Mouse (Mus musculus) forebrain, embryonic 16.5 days (tissue): Measurements from ENCODE around the gene Itpk1. TPM values are rescaled to one million over a fixed set of nuclear protein-coding genes. Genes with fewer than 3 reads are reported as not detected.
"Not testable (repeated sequence)": the region's sequence is repeated elsewhere in the genome, so short reads cannot be mapped to it uniquely, and the experiment has no call there.

Source experiments
- ATAC-seq: fragments of 200-750 bp; cut with Nextera tagmentation; 2 replicates; pipeline ENCODE4 v1.8.0; 2017; ENCODE audit warnings: mild to moderate bottlenecking, moderate library complexity
- H3K27ac ChIP-seq: fragments of 300-500 bp; sonication (generic); 2 replicates; pipeline ENCODE4 v1.5.1; 2014; ENCODE audit warnings: low read length, control low read depth
- H3K27me3 ChIP-seq: fragments of 300-500 bp; sonication (generic); replicated peaks from 2 replicates; pipeline ENCODE4 v1.6.1; 2014; ENCODE audit warnings: low read length; ENCODE audit not compliant: control insufficient read depth, insufficient read depth
- H3K36me3 ChIP-seq: fragments of 300-500 bp; sonication (generic); 2 replicates; pipeline ENCODE4 v1.6.1; 2014; ENCODE audit not compliant: control insufficient read depth, insufficient read depth
- H3K4me1 ChIP-seq: fragments of 300-500 bp; sonication (generic); replicated peaks from 2 replicates; pipeline ENCODE4 v1.6.1; 2014; ENCODE audit warnings: low read length; ENCODE audit not compliant: control insufficient read depth, insufficient read depth
- H3K4me2 ChIP-seq: fragments of 300-500 bp; sonication (generic); 2 replicates; pipeline ENCODE4 v1.6.1; 2014; ENCODE audit warnings: mild to moderate bottlenecking, low read length, control low read depth
- H3K4me3 ChIP-seq: fragments of 300-500 bp; sonication (generic); replicated peaks from 2 replicates; pipeline ENCODE4 v1.5.1; 2014; ENCODE audit warnings: mild to moderate bottlenecking, low read length, control low read depth
- H3K9ac ChIP-seq: fragments of 300-500 bp; sonication (generic); replicated peaks from 2 replicates; pipeline ENCODE4 v1.6.1; 2014; ENCODE audit warnings: low read depth, low read length, control low read depth
- H3K9me3 ChIP-seq: fragments of 300-500 bp; sonication (generic); 2 replicates; pipeline ENCODE4 v1.6.1; 2016; ENCODE audit warnings: low read length; ENCODE audit not compliant: control insufficient read depth
- WGBS: fragments of 180-500 bp; shearing (Covaris S2); extraction: QIAGEN DNeasy Blood & Tissue Kit; methylation state at CpG from one replicate; pipeline ENCODE4 v1.1.7; 2014; 5-methylcytosine and 5-hydroxymethylcytosine counted together
- polyA plus RNA-seq: library from polyadenylated mRNA; unstranded; fragments of >200 nt; fragmentation: Nextera tagmentation; extraction: Ambion mirVana; gene quantifications from 2 replicates; pipeline ENCODE4 v1.2.1, GENCODE M21; 2015

Gene Itpk1
- polyA plus RNA-seq, 1 experiment from 2014 or later, result 68.7 TPM

- WGBS, result 84% methylated on average over 6 of the region's 6 CpGs
- H3K4me3 ChIP-seq, result no peak overlapping the region
Observed at GRCm38 (mm10) chr12:102645911-102646585, 58.7 kb downstream of the Itpk1 start.

GRCm38 (mm10) chr12:102643316-102643715 is 61.4 kb downstream of the Itpk1 start:
- H3K4me3 ChIP-seq, result no peak overlapping the region
- H3K9ac ChIP-seq, result no peak overlapping the region
- H3K27me3 ChIP-seq, result no peaks in the 10 kb centered on the region
- WGBS, result 59% methylated on average over 6 of the region's 6 CpGs
- no peak for ATAC-seq
- peaks cover 44% of the 10 kb centered on the region for H3K4me1 ChIP-seq
- H3K27ac ChIP-seq, result no peak overlapping the region
- no peak overlapping the region for H3K4me2 ChIP-seq
- no peaks in the 10 kb centered on the region for H3K36me3 ChIP-seq
- no peaks in the 10 kb centered on the region for H3K9me3 ChIP-seq

More at GRCm38 (mm10) chr12:102645911-102646585, 58.7 kb downstream of the Itpk1 start:
- H3K9me3 ChIP-seq, result no peaks in the 10 kb centered on the region
- no peaks in the 10 kb centered on the region for H3K36me3 ChIP-seq
- H3K4me1 ChIP-seq, result peaks cover 25% of the 10 kb centered on the region
- H3K27me3 ChIP-seq, result no peaks in the 10 kb centered on the region
- no peak for ATAC-seq
- no peak overlapping the region for H3K4me2 ChIP-seq
- no peak overlapping the region for H3K27ac ChIP-seq
- no peak overlapping the region for H3K9ac ChIP-seq

GRCm38 (mm10) chr12:102640436-102641163 is 64.1 kb downstream of the Itpk1 start:
- WGBS, result 16% methylated on average over 9 of the region's 9 CpGs
- no peaks in the 10 kb centered on the region for H3K36me3 ChIP-seq

GRCm38 (mm10) chr12:102638878-102639277 is 65.9 kb downstream of the Itpk1 start:
- Histone ChIP-seq H3K27ac (peak overlapping the region; percentile 92; the same call in 1 of the 2 replicates), H3K36me3 (no peaks in the 10 kb centered on the region), H3K9me3 (no peaks in the 10 kb centered on the region), H3K4me3 (no peak overlapping the region), H3K9ac (no peak overlapping the region), H3K4me1 (peaks cover 39% of the 10 kb centered on the region), H3K4me2 (no peak overlapping the region), H3K27me3 (no peaks in the 10 kb centered on the region)
- WGBS, result 56% methylated on average over 3 of the region's 3 CpGs
- ATAC-seq, result no peak

More at GRCm38 (mm10) chr12:102640436-102641163, 64.1 kb downstream of the Itpk1 start:
- Histone ChIP-seq H3K4me2 (no peak overlapping the region), H3K9ac (no peak overlapping the region; the same call in 1 of the 2 replicates), H3K4me3 (no peak overlapping the region), H3K9me3 (no peaks in the 10 kb centered on the region), H3K27me3 (no peaks in the 10 kb centered on the region), H3K4me1 (peaks cover 39% of the 10 kb centered on the region), H3K27ac (peak overlapping the region; percentile 92)
- peak; percentile 95 for ATAC-seq

GRCm38 (mm10) chr12:102637235-102637634 is 67.5 kb downstream of the Itpk1 start:
- Histone ChIP-seq H3K9ac (no peak overlapping the region), H3K27ac (no peak overlapping the region), H3K4me3 (no peak overlapping the region), H3K36me3 (no peaks in the 10 kb centered on the region), H3K4me1 (peaks cover 40% of the 10 kb centered on the region), H3K4me2 (no peak overlapping the region), H3K27me3 (no peaks in the 10 kb centered on the region), H3K9me3 (no peaks in the 10 kb centered on the region)
- no peak for ATAC-seq
- WGBS, result 83% methylated on average over 10 of the region's 10 CpGs

- no peaks in the 10 kb centered on the region for H3K9me3 ChIP-seq
- H3K4me3 ChIP-seq, result no peak overlapping the region
- peaks cover 32% of the 10 kb centered on the region for H3K4me1 ChIP-seq
- no peak overlapping the region for H3K4me2 ChIP-seq
- H3K27me3 ChIP-seq, result no peaks in the 10 kb centered on the region
- no peaks in the 10 kb centered on the region for H3K36me3 ChIP-seq
- peak; percentile 23; the same call in 1 of the 2 replicates for ATAC-seq
- H3K27ac ChIP-seq, result peak overlapping the region; percentile 75
- no peak overlapping the region; the same call in 1 of the 2 replicates for H3K9ac ChIP-seq
- WGBS, result 40% methylated on average over 19 of the region's 20 CpGs
Observed at GRCm38 (mm10) chr12:102634436-102635050, 70.2 kb downstream of the Itpk1 start.

GRCm38 (mm10) chr12:102633083-102633501 is 71.6 kb downstream of the Itpk1 start:
- Histone ChIP-seq H3K4me1 (peaks cover 24% of the 10 kb centered on the region), H3K4me2 (no peak overlapping the region), H3K27ac (no peak overlapping the region), H3K4me3 (no peak overlapping the region), H3K9ac (no peak overlapping the region), H3K36me3 (no peaks in the 10 kb centered on the region; the same call in 1 of the 2 replicates), H3K9me3 (no peaks in the 10 kb centered on the region), H3K27me3 (no peaks in the 10 kb centered on the region)
- 0 out of 2 replicates have a peak, but pooled peaks have one; percentile 9 for ATAC-seq
- WGBS, result 34% methylated on average over 4 of the region's 4 CpGs

GRCm38 (mm10) chr12:102631690-102632089 is 73.0 kb downstream of the Itpk1 start:
- peak overlapping the region; percentile 16 for H3K27ac ChIP-seq
- no peak overlapping the region for H3K4me3 ChIP-seq
- 41% methylated on average over 8 of the region's 8 CpGs for WGBS
- no peak overlapping the region for H3K9ac ChIP-seq
- H3K9me3 ChIP-seq, result no peaks in the 10 kb centered on the region
- H3K4me1 ChIP-seq, result peaks cover 24% of the 10 kb centered on the region
- H3K36me3 ChIP-seq, result no peaks in the 10 kb centered on the region; the same call in 1 of the 2 replicates
- ATAC-seq, result peak; percentile 54
- H3K27me3 ChIP-seq, result no peaks in the 10 kb centered on the region
- no peak overlapping the region for H3K4me2 ChIP-seq

GRCm38 (mm10) chr12:102630471-102630870 is 74.3 kb downstream of the Itpk1 start:
- not testable (repeated sequence) for H3K36me3 ChIP-seq, H3K4me2 ChIP-seq, H3K9me3 ChIP-seq, H3K27ac ChIP-seq, H3K4me3 ChIP-seq, H3K27me3 ChIP-seq, H3K9ac ChIP-seq, ATAC-seq
- 94% methylated on average over 9 of the region's 9 CpGs for WGBS
- peaks cover 24% of the 10 kb centered on the region for H3K4me1 ChIP-seq
